Mouse (Mus musculus): ENCODE data around the gene Ndufa12. TPM values are rescaled to one million over a fixed set of nuclear protein-coding genes. Genes with fewer than 3 reads are reported as not detected.

Gene Ndufa12
- total RNA-seq, 2 experiments from 2014 or later = 359 to 463 TPM

GRCm38 (mm10) chr10:94225026-94225750 lies 26.7 kb downstream of the Ndufa12 start:
- DNase-seq (ENCODE audit: low spot score in 2 of 2) = no peak

DNA sequence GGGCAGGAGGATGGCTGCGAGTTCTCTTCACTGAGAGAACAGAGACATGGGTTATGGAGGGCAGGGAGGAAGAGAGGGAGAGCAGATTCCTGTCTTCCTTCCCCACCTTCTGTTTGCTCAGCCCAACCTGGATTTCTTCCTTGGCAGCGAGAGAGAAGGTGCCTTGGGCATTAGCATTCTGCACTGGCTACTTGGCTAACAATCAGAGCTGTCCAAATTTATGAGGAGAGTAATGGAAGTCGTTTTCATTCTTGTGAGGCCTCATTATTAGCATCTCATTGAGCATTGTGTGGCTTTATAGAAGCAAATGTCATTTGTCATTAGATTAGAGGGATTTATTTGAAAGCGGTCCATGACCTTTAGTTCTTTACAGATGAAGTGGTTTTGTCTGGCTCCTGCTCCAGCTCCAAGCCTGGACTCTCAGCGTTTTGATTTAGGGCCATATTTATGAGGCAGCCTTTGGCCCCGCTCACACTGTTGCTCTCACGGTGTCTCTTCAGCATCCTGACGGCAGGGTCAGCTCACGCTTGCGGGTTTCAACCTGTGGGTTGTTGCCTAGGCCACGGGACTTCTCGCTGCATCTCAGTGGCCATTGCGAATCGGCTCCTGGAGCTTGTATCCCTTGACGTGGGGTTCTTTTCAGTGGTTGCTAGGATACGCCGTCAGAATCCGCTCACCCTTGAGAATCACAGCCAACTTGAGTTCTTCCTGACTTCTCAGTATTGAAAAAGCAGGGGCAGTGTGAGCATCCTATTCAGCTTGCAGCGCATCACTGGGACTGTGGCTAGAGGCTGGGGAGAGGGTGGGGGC lies 31.9 kb downstream of the Ndufa12 start:
- peak in 1 of 2 experiments; percentile 8 for DNase-seq (ENCODE audit: low spot score in 2 of 2)

- DNase-seq (ENCODE audit: low spot score in 2 of 2) = no peak
Measured at GRCm38 (mm10) chr10:94231025-94231424, 32.5 kb downstream of the Ndufa12 start.

DNA sequence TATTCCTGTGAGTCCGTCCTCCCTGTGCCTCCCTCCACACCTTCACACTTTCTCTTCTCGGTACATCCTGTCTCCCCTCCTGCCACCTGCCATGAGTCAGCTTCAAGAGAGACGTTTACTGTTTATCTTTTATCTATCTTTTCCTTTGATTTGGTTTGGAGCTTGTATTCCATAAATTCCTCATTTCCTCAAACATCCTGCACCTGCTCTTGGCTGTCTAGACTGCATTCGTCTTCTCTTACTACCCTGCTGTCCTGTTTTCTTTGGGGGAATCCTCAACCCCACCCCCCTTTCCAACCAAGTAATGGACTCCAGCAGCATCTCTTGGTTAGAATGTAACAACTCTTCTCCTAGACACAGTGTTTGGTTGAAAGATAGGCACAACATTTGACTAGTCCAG lies 36.7 kb downstream of the Ndufa12 start:
- DNase-seq (ENCODE audit: low spot score in 2 of 2) = no peak

- DNase-seq (ENCODE audit: low spot score in 2 of 2) = no peak
Measured at GRCm38 (mm10) chr10:94241346-94241745, 42.8 kb downstream of the Ndufa12 start.

DNA sequence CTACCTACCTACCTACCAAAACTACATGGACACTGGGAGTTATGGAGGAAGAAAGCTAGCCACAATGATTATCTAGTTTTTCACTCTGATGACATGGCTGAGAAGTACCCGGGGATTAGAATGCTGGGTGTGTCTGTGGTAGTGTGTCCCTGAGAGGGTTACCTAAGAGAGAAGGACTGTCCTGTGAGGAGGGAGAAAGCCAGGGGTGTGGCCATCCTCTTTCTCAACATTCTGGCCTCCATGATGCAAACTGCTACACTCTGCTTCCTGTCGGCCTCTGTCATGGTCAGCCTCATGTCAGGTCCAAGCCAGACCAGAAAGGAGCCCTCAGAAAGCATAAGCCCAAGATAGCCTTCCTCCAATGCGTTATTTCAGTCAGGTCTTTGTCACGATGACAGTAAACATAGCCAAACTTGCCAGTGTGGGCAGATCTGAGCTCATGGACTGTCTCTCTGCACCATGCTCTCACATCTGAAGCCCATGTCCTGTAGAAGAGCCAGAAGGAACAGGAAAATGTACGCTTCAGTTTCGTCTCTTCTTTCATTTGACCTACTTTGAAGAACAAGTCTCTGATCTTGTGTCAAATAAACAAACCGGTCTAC lies 49.3 kb downstream of the Ndufa12 start:
- no peak for DNase-seq (ENCODE audit: low spot score in 2 of 2)

GRCm38 (mm10) chr10:94249575-94250456 lies 51.3 kb downstream of the Ndufa12 start:
- DNase-seq (ENCODE audit: low spot score in 2 of 2) = no peak

DNA sequence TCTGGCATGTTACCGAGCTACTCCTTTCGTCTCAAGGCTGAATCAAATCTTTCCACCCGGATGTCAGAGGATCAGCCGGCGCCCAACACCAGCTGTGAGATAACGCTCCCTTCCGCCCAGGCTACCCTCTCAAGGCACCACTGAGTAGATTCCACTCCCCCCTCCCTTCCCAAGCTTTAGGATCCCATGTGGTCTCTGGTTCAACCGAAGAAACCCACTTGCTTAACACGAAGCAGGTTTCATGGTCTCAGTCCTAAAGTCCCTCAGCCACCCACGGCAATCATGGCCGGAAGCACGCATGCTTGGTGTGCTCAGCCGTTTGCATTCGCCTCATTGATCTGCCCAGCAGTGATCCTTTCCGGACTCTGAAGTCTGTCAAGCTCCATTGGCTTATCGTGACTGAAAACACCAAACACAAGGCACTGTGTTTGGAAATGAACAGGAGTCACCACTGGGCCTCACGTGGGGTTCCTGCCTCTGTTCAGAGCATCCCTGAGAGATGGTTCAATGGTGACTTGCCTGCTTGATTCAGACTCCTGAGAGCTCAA lies 54.8 kb downstream of the Ndufa12 start:
- no peak for DNase-seq (ENCODE audit: low spot score in 2 of 2)

DNA sequence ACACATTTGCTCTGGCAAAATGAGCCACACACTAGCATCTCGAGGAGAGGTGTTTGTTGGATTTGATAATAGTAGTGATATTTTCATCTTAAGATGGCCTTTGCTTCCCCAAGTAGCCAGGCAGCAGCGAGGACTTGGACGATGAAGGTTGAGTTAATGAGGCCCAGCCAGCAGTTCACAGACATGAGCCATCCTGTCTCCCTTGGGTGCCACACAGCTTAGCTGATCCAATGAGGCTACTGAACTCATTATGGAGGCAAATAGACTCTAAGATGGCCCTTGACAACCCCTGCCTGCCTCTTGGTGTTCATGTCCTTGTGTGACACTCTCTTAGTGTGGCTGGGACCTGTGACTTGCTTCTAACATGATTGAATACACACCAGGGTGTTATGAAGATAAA lies 56.2 kb downstream of the Ndufa12 start:
- no peak for DNase-seq (ENCODE audit: low spot score in 2 of 2)

- no peak for DNase-seq (ENCODE audit: low spot score in 2 of 2)
Measured at GRCm38 (mm10) chr10:94255744-94256143, 57.2 kb downstream of the Ndufa12 start.

- no peak for DNase-seq (ENCODE audit: low spot score in 2 of 2)
Measured at GRCm38 (mm10) chr10:94256518-94256917, 58.0 kb downstream of the Ndufa12 start.

- no peak for DNase-seq (ENCODE audit: low spot score in 2 of 2)
Measured at GRCm38 (mm10) chr10:94260544-94260943, 62.0 kb downstream of the Ndufa12 start.

- no peak for DNase-seq (ENCODE audit: low spot score in 2 of 2)
Measured at GRCm38 (mm10) chr10:94262646-94263045, 64.1 kb downstream of the Ndufa12 start.

GRCm38 (mm10) chr10:94263211-94263610 lies 64.7 kb downstream of the Ndufa12 start:
- no peak for DNase-seq (ENCODE audit: low spot score in 2 of 2)

DNA sequence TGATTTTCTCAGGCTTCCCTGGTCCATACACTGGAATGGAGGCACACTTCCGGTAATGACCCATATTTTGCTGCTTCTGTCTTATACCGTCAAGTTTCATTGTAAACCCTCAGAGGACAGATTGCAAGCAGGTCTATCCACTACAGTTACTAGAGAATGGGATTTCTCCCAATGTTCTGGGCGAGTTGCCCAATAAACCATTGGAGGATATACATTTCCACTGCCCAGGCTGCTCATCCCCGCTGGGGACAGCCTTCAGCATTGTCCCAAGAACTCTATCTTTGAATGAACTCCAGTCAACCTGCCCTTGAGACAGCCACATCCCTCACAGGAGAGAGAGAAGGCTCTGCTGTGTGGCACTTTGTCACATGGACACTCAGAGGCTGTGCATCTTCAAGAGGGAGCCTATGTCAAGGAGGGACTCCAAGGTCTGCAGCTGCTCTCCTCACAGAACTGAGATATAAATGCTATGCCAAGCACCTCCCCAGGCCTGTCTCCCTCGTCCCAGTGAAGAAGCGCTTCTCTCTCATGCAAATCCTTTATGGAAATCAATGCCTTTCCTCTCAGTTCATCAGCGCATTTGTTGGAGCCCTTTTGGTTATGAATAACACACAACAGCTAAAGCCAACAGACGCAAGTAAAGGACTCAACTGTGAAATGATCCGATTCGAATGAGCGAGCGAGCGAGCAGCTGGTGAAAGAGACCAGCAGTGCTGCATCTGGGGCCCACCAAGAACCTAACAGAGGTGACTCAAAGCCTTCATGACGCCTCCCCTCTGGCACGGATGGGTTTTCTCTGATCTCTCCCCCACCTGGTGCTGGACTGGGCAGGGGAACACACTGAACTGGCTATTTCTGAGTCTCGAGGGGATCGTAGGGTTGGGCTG lies 67.4 kb downstream of the Ndufa12 start:
- no peak for DNase-seq (ENCODE audit: low spot score in 2 of 2)
